Mouse (Mus musculus) pancreas, adult 10 weeks (tissue): Measurements from ENCODE around the gene Fam180a. TPM values are rescaled to one million over a fixed set of nuclear protein-coding genes. Genes with fewer than 3 reads are reported as not detected.

Experiments used
- polyA plus RNA-seq: library from polyadenylated mRNA; stranded (reverse); fragments of 350-450 nt; fragmentation: Illumina TruSeq; extraction: RNeasy Lipid Tissue Mini Kit (QIAGEN cat#74804); gene quantifications from one replicate; pipeline ENCODE4 v1.2.3, GENCODE M21; 2015; ENCODE audit warnings: low read depth, low replicate concordance; ENCODE audit not compliant: insufficient read depth

Gene Fam180a
- 2.9 TPM for polyA plus RNA-seq

GRCm38 (mm10) chr6:35326111-35326515, at the start of gene Fam180a:
Gene Fam180a (minus strand): TSS chr6:35326141.

DNA sequence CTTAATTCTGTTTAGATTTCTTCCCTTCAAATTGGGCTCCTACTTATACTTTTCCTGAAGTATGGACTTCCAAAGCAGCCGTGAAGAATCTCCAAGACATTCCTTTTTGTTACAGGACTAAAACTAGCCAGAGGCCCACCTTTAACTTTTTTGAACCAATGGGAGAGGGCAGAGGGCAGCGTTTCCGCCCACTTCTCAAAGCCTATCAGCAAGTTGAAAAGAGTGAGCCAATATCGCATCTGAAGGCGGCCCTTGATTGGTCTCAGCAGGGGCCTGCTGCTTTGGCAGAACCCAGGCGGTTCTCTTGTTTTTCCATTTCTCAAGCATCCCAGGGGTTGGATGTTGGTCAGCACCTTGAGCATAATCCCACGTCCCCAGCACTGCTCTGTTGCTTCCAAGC, 17.9 kb downstream of the Fam180a start, which contains the start of gene Slc13a4:
TSS of gene Slc13a4 (minus strand) at position 95 of the 400 bp plus-strand sequence.

Other genes with a start within 250 kb of the Fam180a start
- 4.6 TPM for gene Cnot4, start 192.4 kb downstream of the Fam180a start, polyA plus RNA-seq
- 3.9 TPM for gene Nup205, start 148.7 kb downstream of the Fam180a start, polyA plus RNA-seq
- gene Slc13a4, start 18.0 kb downstream of the Fam180a start, polyA plus RNA-seq, result not detected
- 13.4 TPM for gene Mtpn, start 213.7 kb upstream of the Fam180a start, polyA plus RNA-seq